Mouse (Mus musculus) small intestine, adult 2 months (tissue): ENCODE results near the gene Tubb2a. TPM values are rescaled to one million over a fixed set of nuclear protein-coding genes. Genes with fewer than 3 reads are reported as not detected.

Experiments used
- H3K27ac ChIP-seq: fragments of 200-500 bp; 2 replicates; pipeline ENCODE4 v1.5.1; 2012; ENCODE audit warnings: low read depth, low read length, control low read depth, inconsistent platforms; ENCODE audit not compliant: insufficient read depth
- H3K27me3 ChIP-seq: fragments of 200-500 bp; 2 replicates; pipeline ENCODE4 v1.6.1; 2012; ENCODE audit warnings: mild to moderate bottlenecking, moderate library complexity, low read length, inconsistent platforms; ENCODE audit not compliant: control insufficient read depth, insufficient read depth
- H3K36me3 ChIP-seq: fragments of 200-500 bp; 2 replicates; pipeline ENCODE4 v1.6.1; 2012; ENCODE audit warnings: mild to moderate bottlenecking, low read length, control low read depth, inconsistent platforms; ENCODE audit not compliant: control insufficient read depth, insufficient read depth
- H3K4me1 ChIP-seq: fragments of 200-500 bp; 2 replicates; pipeline ENCODE4 v1.6.1; 2012; ENCODE audit warnings: low read length, inconsistent platforms, mixed read lengths; ENCODE audit not compliant: control insufficient read depth, insufficient read depth, insufficient read length
- H3K4me3 ChIP-seq: fragments of 200-500 bp; 2 replicates; pipeline ENCODE4 v1.5.1; 2012; ENCODE audit warnings: low read depth, mild to moderate bottlenecking, control low read depth, inconsistent platforms, low read length, moderate library complexity
- CTCF ChIP-seq: fragments of 200-500 bp; IDR thresholded peaks from 2 replicates; pipeline ENCODE4 v1.5.1; 2012; ENCODE audit warnings: low read depth, mild to moderate bottlenecking, control low read depth, inconsistent platforms, low read length, moderate library complexity, mixed read lengths; ENCODE audit not compliant: insufficient replicate concordance, insufficient read length; ENCODE audit errors: extremely low read depth
- POLR2A ChIP-seq: fragments of 200-500 bp; IDR thresholded peaks from 2 replicates; pipeline ENCODE4 v1.6.1; 2012; ENCODE audit warnings: low read depth, mild to moderate bottlenecking, control low read depth, inconsistent platforms, low read length, moderate library complexity
- WGBS: fragments of 180-500 bp; shearing (Covaris S2); methylation state at CpG from one replicate; pipeline ENCODE4 v1.1.7; 2018; 5-methylcytosine and 5-hydroxymethylcytosine counted together
- polyA plus RNA-seq: library from polyadenylated mRNA; depleted of rRNA; stranded (reverse); fragments of >200 nt; gene quantifications from 2 replicates; pipeline ENCODE4 v1.2.3, GENCODE M21; 2012

Tubb2a gene
- polyA plus RNA-seq, 1 experiment: 176 TPM

- no peaks in the 10 kb centered on the region for H3K4me1 ChIP-seq
- peaks cover 3% of the 10 kb centered on the region; the same call in 1 of the 2 replicates for H3K36me3 ChIP-seq
- H3K4me3 ChIP-seq: no peak overlapping the region
- 70% methylated on average over 4 of the region's 4 CpGs for WGBS
- no peaks in the 10 kb centered on the region for H3K27me3 ChIP-seq
- TF ChIP-seq POLR2A: no peak
- TF ChIP-seq CTCF: no peak
- H3K27ac ChIP-seq: no peak overlapping the region
Measured at GRCm38 (mm10) chr13:34070296-34070695, 7.5 kb downstream of the Tubb2a start.

DNA sequence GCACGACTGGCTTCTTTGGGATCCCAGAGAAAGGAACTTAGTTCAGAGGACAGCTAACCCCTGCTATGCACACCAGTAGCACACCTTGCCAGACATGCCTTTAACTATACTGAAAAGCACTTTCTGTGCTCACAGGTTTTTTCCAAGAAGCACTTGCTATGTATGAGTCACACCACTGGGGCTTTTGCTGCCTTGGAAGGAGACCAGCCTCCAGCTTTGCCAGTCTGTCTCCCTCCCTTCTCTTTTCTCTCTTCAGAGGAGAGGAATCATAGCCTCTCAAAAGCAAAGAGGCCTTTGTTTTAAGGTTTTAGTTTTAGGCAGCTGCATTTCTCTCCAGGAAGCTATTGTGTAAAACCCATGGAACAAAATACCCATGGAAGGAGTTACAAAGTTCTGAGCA, 11.5 kb downstream of the Tubb2a start:
- Histone ChIP-seq H3K27me3 (no peaks in the 10 kb centered on the region), H3K36me3 (no peaks in the 10 kb centered on the region), H3K4me1 (peaks cover 4% of the 10 kb centered on the region), H3K4me3 (no peak overlapping the region), H3K27ac (no peak overlapping the region)
- TF ChIP-seq POLR2A (no peak), CTCF (no peak)
- WGBS: 78% methylated on average over 1 of the region's 1 CpGs

DNA sequence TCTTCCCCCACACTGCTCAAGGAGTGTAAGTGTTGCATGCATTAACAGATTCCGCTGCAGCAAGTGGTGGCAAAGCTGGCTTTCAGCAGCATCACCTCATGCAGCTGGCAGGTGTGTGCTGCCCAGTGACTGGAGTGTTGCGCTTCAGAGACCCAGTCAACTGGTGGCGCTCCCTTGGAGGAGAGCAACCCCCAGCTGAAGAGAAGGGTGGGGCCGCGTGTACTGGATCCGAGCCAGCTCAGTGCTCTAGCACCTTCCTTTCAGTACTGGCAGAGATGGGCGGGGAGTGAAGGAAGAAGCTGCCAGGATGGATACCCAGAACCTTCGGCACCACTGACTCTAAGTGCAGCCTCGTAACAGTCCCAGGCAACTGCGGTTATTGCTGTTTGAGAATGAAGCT, 15.3 kb downstream of the Tubb2a start:
- no peak overlapping the region for H3K27ac ChIP-seq
- H3K4me1 ChIP-seq: peaks cover 4% of the 10 kb centered on the region
- no peaks in the 10 kb centered on the region for H3K36me3 ChIP-seq
- no peak overlapping the region for H3K4me3 ChIP-seq
- TF ChIP-seq POLR2A: no peak
- TF ChIP-seq CTCF: no peak
- no peaks in the 10 kb centered on the region for H3K27me3 ChIP-seq
- WGBS: 49% methylated on average over 10 of the region's 10 CpGs

- no peaks in the 10 kb centered on the region for H3K27me3 ChIP-seq
- WGBS: 93% methylated on average over 9 of the region's 9 CpGs
- TF ChIP-seq CTCF (no peak), POLR2A (no peak)
- H3K4me1 ChIP-seq: peaks cover 6% of the 10 kb centered on the region
- no peak overlapping the region for H3K27ac ChIP-seq
- H3K4me3 ChIP-seq: no peak overlapping the region
- H3K36me3 ChIP-seq: no peaks in the 10 kb centered on the region
Measured at GRCm38 (mm10) chr13:34060061-34060460, 17.7 kb downstream of the Tubb2a start.

GRCm38 (mm10) chr13:34057252-34057651, 20.6 kb downstream of the Tubb2a start:
- Histone ChIP-seq H3K36me3 (no peaks in the 10 kb centered on the region), H3K27me3 (no peaks in the 10 kb centered on the region), H3K27ac (no peak overlapping the region), H3K4me3 (no peak overlapping the region), H3K4me1 (peaks cover 6% of the 10 kb centered on the region; the same call in 1 of the 2 replicates)
- WGBS: 91% methylated on average over 1 of the region's 1 CpGs
- TF ChIP-seq CTCF: no peak
- no peak for TF ChIP-seq POLR2A

DNA sequence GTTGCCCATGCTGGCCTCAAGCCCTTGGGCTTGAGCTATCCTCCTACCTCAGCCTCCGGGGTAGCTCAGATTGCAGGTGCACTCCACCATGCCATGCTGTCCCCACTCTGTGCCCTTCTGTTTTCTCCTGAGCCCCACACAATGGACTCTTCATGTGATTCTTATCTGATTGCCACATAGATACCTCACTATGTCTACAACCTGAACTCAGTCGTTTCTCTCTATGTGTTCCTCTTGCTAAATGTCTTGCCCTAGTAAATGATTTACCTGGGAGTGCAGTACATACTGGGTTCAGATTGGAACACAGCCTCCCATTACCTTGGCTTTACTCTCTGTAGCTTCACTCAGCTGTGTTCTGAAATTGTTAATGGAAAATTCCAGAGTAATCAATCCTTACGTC, 22.8 kb downstream of the Tubb2a start:
- no peak overlapping the region for H3K4me3 ChIP-seq
- no peak overlapping the region for H3K27ac ChIP-seq
- H3K4me1 ChIP-seq: peaks cover 5% of the 10 kb centered on the region; the same call in 1 of the 2 replicates
- WGBS: 28% methylated on average over 3 of the region's 3 CpGs
- peaks cover 2% of the 10 kb centered on the region; the same call in 1 of the 2 replicates for H3K36me3 ChIP-seq
- no peaks in the 10 kb centered on the region for H3K27me3 ChIP-seq
- no peak for TF ChIP-seq CTCF
- no peak for TF ChIP-seq POLR2A

- Histone ChIP-seq H3K4me3 (no peak overlapping the region), H3K27ac (no peak overlapping the region), H3K27me3 (no peaks in the 10 kb centered on the region), H3K36me3 (peaks cover 2% of the 10 kb centered on the region; the same call in 1 of the 2 replicates), H3K4me1 (peaks cover 5% of the 10 kb centered on the region; the same call in 1 of the 2 replicates)
- TF ChIP-seq CTCF: no peak
- no peak for TF ChIP-seq POLR2A
- WGBS: 70% methylated on average over 4 of the region's 4 CpGs
Measured at GRCm38 (mm10) chr13:34054391-34054790, 23.4 kb downstream of the Tubb2a start.
